Mouse (Mus musculus) left cerebral cortex, postnatal 4 days (tissue): ENCODE data around the gene Wnk4. TPM values are rescaled to one million over a fixed set of nuclear protein-coding genes. Genes with fewer than 3 reads are reported as not detected.
"Not testable (repeated sequence)": the region's sequence is repeated elsewhere in the genome, so short reads cannot be mapped to it uniquely, and the experiment has no call there.

ENCODE experiments used
- DNase-seq: peaks from one replicate; pipeline ENCODE4 v3.0.0-alpha.2; 2022
- intact Hi-C: fragments of 180-260 bp; cut with DNase I; formaldehyde crosslinking; loops from one replicate; pipeline ENCODE4 v1.15.1; 2025
- total RNA-seq, 2 experiments: library from RNA; stranded (reverse); gene quantifications; 2 replicates each; pipeline ENCODE4 v1.2.3; 2021

Gene Wnk4
- total RNA-seq, 2 experiments from 2014 or later, result 5.4 to 6.2 TPM

DNA sequence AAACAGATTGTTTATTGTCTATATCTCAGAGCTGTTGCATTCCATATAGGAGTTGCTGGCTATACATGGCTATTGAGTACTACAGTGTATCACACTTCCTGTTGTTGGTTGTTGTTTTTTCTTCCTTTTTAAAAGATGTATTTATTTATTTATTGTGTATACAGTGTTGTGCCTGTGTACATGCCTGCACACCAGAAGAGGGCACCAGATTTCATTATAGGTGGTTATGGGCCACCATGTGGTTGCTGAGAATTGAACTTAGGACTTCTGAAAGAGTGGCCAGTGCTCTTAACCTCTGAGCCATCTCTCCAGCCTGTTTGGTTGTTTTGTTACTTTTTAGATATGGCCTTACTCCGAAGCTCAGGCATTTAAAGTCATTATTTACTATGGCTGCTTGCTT is 54.2 kb downstream of the Wnk4 start:
- intact Hi-C loops, result no loop called here
- no peak for DNase-seq

DNA sequence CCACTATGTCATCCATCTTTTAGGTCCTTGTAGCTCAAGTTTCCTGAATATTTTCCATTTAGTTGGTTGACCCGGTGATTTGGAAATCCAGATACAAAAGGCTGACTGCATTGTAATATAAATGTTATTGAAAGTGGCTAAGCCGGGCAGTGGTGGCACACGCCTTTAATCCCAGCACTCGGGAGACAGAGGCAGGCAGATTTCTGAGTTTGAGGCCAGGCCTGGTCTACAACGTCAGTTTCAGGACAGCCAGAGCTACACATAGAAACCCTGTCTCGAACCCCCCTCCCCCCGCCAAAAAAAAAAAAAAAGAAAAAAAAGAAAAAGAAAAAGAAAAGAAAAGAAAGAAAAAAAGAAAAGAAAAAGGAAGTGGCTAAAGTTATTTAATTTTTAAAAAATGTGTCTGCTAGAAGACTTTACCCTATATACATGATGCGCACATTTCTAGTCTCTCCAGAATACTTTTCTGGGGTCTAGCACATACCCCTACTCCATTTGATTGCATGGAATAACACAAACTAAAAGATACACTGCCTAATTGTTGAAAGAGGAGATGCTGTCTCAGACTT is 54.8 kb downstream of the Wnk4 start:
- no peak for DNase-seq
- intact Hi-C loops, result no loop called here

DNA sequence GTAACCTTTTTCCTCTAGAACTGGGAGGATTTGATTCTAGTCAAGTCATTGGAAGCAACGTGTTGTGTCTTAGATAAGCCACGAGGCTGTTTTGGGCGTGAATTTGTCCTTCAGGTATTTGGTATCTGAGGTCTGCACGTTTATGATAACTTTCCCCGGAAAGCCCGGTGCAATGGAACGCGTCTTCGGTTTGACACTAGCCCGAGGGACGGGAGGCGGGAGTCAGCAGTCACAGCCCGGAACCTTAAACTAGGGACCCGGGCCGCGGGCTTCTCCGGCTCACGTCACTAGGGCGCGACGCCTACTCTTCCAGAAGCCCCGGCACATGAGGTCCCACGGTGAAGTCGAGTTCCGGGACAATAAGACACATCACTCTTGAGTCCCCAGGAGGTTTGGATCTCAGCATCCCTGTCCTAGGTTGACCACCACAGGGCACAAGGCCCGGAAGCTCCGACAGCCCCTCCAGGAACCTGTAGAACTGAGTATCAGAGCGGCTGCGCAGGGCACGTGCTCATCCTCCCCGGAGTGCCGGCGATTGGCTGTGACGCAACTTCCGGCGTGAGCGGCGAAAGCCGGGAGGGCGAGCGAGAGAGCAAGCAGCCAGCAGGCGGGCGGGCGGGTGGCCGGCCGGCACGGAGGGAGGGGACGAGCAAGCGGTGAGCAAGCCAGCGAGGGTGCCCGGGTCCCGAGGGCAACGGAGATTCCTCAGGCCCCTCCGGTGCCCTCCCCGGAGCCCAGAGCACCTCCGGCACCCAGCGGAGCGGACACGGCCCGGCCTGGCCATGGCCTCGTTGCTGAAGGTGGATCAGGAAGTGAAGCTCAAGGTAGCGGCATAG is 55.5 kb downstream of the Wnk4 start, which contains the start of gene Psme3:
Gene Psme3 (plus strand): TSS at position 549 of the 836 bp plus-strand sequence.
- peak; percentile 92 for DNase-seq
- intact Hi-C loops, result no loop called here

DNA sequence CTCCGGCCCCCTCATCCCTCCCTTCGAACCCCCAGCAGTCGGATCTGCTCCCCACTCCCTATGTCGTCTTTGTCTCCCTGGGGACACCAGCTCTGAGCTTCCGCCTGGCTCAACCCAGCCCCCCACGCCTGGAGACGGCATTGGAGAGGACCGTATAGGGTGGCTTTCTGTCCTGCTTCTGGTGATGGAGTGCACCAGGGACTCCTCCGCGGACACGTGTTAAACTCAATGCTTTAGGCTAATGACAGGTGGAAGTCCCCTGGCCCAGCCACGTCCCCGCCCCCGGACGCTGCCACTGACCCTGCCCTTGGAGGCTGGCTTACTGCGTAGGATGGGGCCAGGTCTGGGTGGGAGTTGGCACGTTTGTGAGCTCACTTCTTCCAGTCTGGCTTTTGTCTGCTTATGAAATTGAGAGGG is 56.1 kb downstream of the Wnk4 start:
- DNase-seq, result peak; percentile 36
- intact Hi-C loops, result no loop called here

DNA sequence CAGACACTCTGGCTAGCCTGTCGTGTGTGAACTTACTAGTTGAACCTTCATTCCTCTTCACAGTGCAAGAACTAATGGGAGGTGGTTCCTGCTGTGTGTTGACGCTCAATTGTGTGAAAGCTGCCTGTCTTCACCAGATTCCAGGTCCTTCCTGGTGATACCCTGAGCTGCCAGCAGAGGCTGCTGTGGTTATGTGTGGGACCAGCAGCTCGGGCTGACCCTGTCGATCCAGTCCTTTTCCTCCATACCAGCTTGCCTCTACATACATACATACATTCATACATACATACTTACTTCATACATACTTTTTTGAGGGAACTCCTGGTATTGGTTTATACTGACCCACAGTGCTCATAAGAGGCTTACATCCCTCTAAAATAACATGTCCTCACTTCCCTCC is 63.2 kb downstream of the Wnk4 start:
- peak; percentile 77 for DNase-seq
- intact Hi-C loops, result loop anchor here (2.0 kb wide), 1 partner anchor 71 kb away; no protein-coding TSS in a partner anchor

DNA sequence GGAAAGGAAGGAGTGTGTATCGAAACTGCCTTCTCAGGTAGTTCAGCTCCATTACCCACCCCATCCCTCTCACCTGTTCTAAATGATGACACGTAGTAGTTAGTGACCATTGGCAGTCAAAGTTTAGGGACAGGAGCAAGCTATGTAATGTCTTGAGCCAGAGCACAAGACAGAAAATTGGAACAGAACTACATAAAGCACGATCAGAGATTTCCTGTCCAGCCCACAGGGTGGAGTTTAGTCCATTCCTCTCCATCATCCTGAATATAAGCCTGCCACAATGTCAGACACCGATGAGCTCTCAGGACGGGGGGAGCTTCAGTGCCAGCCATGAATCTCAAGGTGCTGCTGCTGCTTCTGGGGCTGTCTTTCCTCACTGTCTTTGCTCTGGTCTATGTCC is 64.4 kb downstream of the Wnk4 start, which contains the start of gene Aoc2:
Gene Aoc2 (plus strand): TSS at position 301 of the 400 bp plus-strand sequence.
- DNase-seq, result no peak
- intact Hi-C loops, result loop anchor here (2.0 kb wide), 1 partner anchor 70 kb away; no protein-coding TSS in a partner anchor

DNA sequence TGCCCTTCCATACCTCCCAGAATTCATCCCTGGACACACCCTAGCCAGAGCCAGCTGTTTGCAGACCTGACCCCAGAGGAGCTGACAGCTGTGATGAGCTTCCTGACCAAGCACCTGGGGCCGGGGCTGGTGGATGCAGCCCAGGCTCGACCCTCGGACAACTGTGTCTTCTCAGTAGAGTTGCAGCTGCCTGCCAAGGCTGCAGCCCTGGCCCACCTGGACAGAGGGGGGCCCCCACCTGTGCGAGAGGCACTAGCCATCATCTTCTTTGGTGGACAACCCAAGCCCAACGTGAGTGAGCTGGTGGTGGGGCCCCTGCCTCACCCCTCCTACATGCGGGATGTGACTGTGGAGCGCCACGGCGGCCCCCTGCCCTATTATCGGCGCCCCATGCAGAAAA is 64.8 kb downstream of the Wnk4 start:
- DNase-seq, result not testable (repeated sequence)
- intact Hi-C loops, result loop anchor here (2.0 kb wide), 1 partner anchor 70 kb away; no protein-coding TSS in a partner anchor

DNA sequence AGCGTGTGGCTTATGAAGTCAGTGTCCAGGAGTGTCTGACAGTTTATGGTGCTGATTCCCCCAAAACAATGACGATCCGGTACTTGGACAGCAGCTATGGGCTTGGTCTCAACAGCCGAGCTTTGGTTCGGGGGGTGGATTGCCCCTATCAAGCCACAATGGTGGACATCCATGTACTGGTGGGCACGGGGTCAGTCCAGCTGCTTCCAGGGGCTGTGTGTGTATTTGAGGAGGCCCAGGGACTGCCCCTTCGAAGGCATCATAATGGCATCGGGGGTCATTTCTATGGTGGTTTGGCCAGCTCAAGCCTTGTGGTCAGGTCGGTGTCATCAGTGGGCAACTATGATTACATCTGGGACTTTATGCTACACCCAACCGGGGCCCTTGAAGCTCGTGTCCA is 65.8 kb downstream of the Wnk4 start:
- no peak for DNase-seq
- intact Hi-C loops, result no loop called here

Other genes starting within 250 kb of the Wnk4 start
- 1 to 10 TPM; 8.3 to 9.6 TPM for gene Naglu, start 190.6 kb upstream of the Wnk4 start, total RNA-seq
- under 1 TPM; 0.52 to 0.76 TPM for gene Hsd17b1, start 182.2 kb upstream of the Wnk4 start, total RNA-seq
- 10 to 100 TPM; 28.3 to 32.0 TPM for gene Coasy, start 178.0 kb upstream of the Wnk4 start, total RNA-seq
- 10 to 100 TPM; 39.0 to 47.3 TPM for gene Mlx, start 173.3 kb upstream of the Wnk4 start, total RNA-seq
- 1 to 10 TPM; 7.7 to 9.1 TPM for gene Psmc3ip, start 165.1 kb upstream of the Wnk4 start, total RNA-seq
- 10 to 100 TPM; 48.9 to 49.2 TPM for gene Retreg3, start 140.7 kb upstream of the Wnk4 start, total RNA-seq
- 10 to 100 TPM; 42.9 TPM for gene Tubg1, start 140.6 kb upstream of the Wnk4 start, total RNA-seq
- gene Tubg2, start 104.7 kb upstream of the Wnk4 start, total RNA-seq, result 10 to 100 TPM; 38.6 to 41.6 TPM
- 1 to 10 TPM; 4.8 to 7.4 TPM for gene Cntnap1, start 90.0 kb upstream of the Wnk4 start, total RNA-seq
- gene Plekhh3, start 89.2 kb upstream of the Wnk4 start, total RNA-seq, result 1 to 10 TPM; 5.6 to 6.1 TPM
- gene Ccr10, start 85.1 kb upstream of the Wnk4 start, total RNA-seq, result not detected
- 10 to 100 TPM; 34.3 to 36.6 TPM for gene Ezh1, start 34.1 kb upstream of the Wnk4 start, total RNA-seq
- 10 to 100 TPM; 56.2 to 64.0 TPM for gene Ramp2, start 14.5 kb upstream of the Wnk4 start, total RNA-seq
- 10 to 100 TPM; 76.2 to 77.1 TPM for gene Vps25, start 6.9 kb upstream of the Wnk4 start, total RNA-seq
- gene Cntd1, start 18.4 kb downstream of the Wnk4 start, total RNA-seq, result under 1 TPM; 0.30 to 0.68 TPM
- gene Coa3, start 18.5 kb downstream of the Wnk4 start, total RNA-seq, result 10 to 100 TPM; 80.2 to 87.2 TPM
- gene Becn1, start 41.7 kb downstream of the Wnk4 start, total RNA-seq, result 100 to 1,000 TPM; 141 to 144 TPM
- 100 to 1,000 TPM in 1 of 2 experiments, 10 to 100 TPM in 1; 95.9 to 109 TPM for gene Psme3, start 55.6 kb downstream of the Wnk4 start, total RNA-seq
- gene Aoc2, start 64.5 kb downstream of the Wnk4 start, total RNA-seq, result 1 to 10 TPM; 6.2 to 6.6 TPM
- gene Aoc3, start 70.0 kb downstream of the Wnk4 start, total RNA-seq, result 1 to 10 TPM; 1.4 to 1.8 TPM
- not detected for gene G6pc, start 107.0 kb downstream of the Wnk4 start, total RNA-seq
- gene Aarsd1, start 157.0 kb downstream of the Wnk4 start, total RNA-seq, result 10 to 100 TPM; 50.3 to 52.5 TPM
- 1 to 10 TPM; 4.5 to 6.5 TPM for gene Gm27029, start 164.2 kb downstream of the Wnk4 start, total RNA-seq
- gene Rundc1, start 164.5 kb downstream of the Wnk4 start, total RNA-seq, result 10 to 100 TPM; 22.9 to 23.5 TPM
- gene Ptges3l, start 164.8 kb downstream of the Wnk4 start, total RNA-seq, result 1 to 10 TPM; 1.2 to 2.4 TPM
- gene Rpl27, start 181.7 kb downstream of the Wnk4 start, total RNA-seq, result 10 to 100 TPM; 68.9 to 71.3 TPM
- 1 to 10 TPM in 1 of 2 experiments, under 1 TPM in 1; 0.84 to 1.4 TPM for gene Ifi35, start 187.8 kb downstream of the Wnk4 start, total RNA-seq
- gene Rnd2, start 204.4 kb downstream of the Wnk4 start, total RNA-seq, result 10 to 100 TPM; 70.3 to 72.3 TPM
- 100 to 1,000 TPM; 107 to 112 TPM for gene Vat1, start 205.7 kb downstream of the Wnk4 start, total RNA-seq